In genomic region chr4:123000617-123001342, GRCm38 (mm10) we compare ENCODE assay signal across 13 mouse cellular contexts. TPM values are rescaled to one million over a fixed set of nuclear protein-coding genes. Genes with fewer than 3 reads are reported as not detected.
A peak's percentile ranks its signal among the peaks of the same experiment; 100 is the strongest.
DNase-seq lines count a peak whose midpoint lies in the region; ATAC-seq and TF ChIP-seq lines count a peak whose summit lies in the region.
"Had no signal": no experiment of that assay in that cellular context is flagged by ENCODE, and none has a peak within 500 bp of the region (broad histone marks: within the 10 kb centered on the region; RNA-seq: fewer than 3 reads in every experiment).

No protein-coding gene starts in this region.

- H3K36me3 ChIP-seq in embryonic facial prominence, embryonic 13.5 days, result peaks cover 21% of the 10 kb centered on the region
- peaks cover 14% of the 10 kb centered on the region; the same call in 1 of the 2 replicates for H3K36me3 ChIP-seq in hindbrain, embryonic 15.5 days
- peaks cover 14% of the 10 kb centered on the region; the same call in 1 of the 2 replicates for H3K36me3 ChIP-seq in midbrain, postnatal 0 days (ENCODE audit: insufficient read depth, low read length)
- no peaks in the 10 kb centered on the region for H3K36me3 ChIP-seq in intestine, embryonic 15.5 days

- H3K4me2 ChIP-seq in embryonic facial prominence, embryonic 13.5 days, result no peak overlapping the region
- H3K4me2 ChIP-seq in hindbrain, embryonic 15.5 days, result peak overlapping the region; percentile 91
- H3K4me2 ChIP-seq in midbrain, postnatal 0 days (ENCODE audit: low read depth, low read length, poor library complexity, severe bottlenecking), result peak overlapping the region; percentile 86; the same call in 1 of the 2 replicates
- no peak overlapping the region for H3K4me2 ChIP-seq in intestine, embryonic 15.5 days (replicated peaks)
- H3K4me2 ChIP-seq: lung, embryonic 14.5 days had no signal

- 56% methylated on average over 17 of the region's 17 CpGs for WGBS in embryonic facial prominence, embryonic 13.5 days
- 21% methylated on average over 17 of the region's 17 CpGs for WGBS in hindbrain, embryonic 15.5 days
- 24% methylated on average over 17 of the region's 17 CpGs for WGBS in midbrain, postnatal 0 days
- 76% methylated on average over 17 of the region's 17 CpGs for WGBS in intestine, embryonic 15.5 days

- no peak for TF ChIP-seq CTCF in midbrain, postnatal 0 days (IDR thresholded peaks at IDR 0.05)
- no peak for TF ChIP-seq CTCF in layer of hippocampus, adult 2 months (conservative IDR thresholded peaks at IDR 0.05)

- peaks cover 48% of the 10 kb centered on the region for H3K4me1 ChIP-seq in embryonic facial prominence, embryonic 13.5 days
- H3K4me1 ChIP-seq in hindbrain, embryonic 15.5 days (replicated peaks), result peaks cover 56% of the 10 kb centered on the region
- H3K4me1 ChIP-seq in midbrain, postnatal 0 days (ENCODE audit: insufficient read depth, low read length), result peaks cover 9% of the 10 kb centered on the region; the same call in 1 of the 2 replicates
- peaks cover 23% of the 10 kb centered on the region for H3K4me1 ChIP-seq in intestine, embryonic 15.5 days (replicated peaks)

- H3K4me3 ChIP-seq in embryonic facial prominence, embryonic 13.5 days, result no peak overlapping the region
- no peak overlapping the region for H3K4me3 ChIP-seq in hindbrain, embryonic 15.5 days
- H3K4me3 ChIP-seq in midbrain, postnatal 0 days (ENCODE audit: low read depth, low read length), result no peak overlapping the region
- no peak overlapping the region for H3K4me3 ChIP-seq in layer of hippocampus, adult 2 months
- H3K4me3 ChIP-seq in intestine, embryonic 15.5 days (replicated peaks), result no peak overlapping the region

- DNase-seq in Muller cell, postnatal 12 days (ENCODE audit: inconsistent ontology term), result peak; percentile 35
- peak; percentile 53 for DNase-seq in midbrain, postnatal 0 days (ENCODE audit: low spot score)
- DNase-seq in ovary, postnatal 36 days (ENCODE audit: low spot score), result no peak
- DNase-seq in layer of hippocampus, adult 2 months (ENCODE audit: low spot score in 2 of 2), result no peak
- DNase-seq: cerebellum, adult 18-20 months; gastrocnemius, postnatal 25 days; heart, postnatal 10 days; lung, embryonic 14.5 days; right cerebral cortex, postnatal 4 days had no signal

- ATAC-seq in embryonic facial prominence, embryonic 13.5 days (ENCODE audit: insufficient number of reproducible peaks, insufficient read depth, low FRiP score, low TSS enrichment, low read depth), result no peak
- ATAC-seq in hindbrain, embryonic 15.5 days (ENCODE audit: low FRiP score, low read depth), result no peak
- ATAC-seq in midbrain, postnatal 0 days (ENCODE audit: low FRiP score), result no peak
- ATAC-seq in intestine, embryonic 15.5 days, result no peak

- H3K27me3 ChIP-seq in embryonic facial prominence, embryonic 13.5 days, result peaks cover 10% of the 10 kb centered on the region; the same call in 1 of the 2 replicates
- no peaks in the 10 kb centered on the region for H3K27me3 ChIP-seq in hindbrain, embryonic 15.5 days
- H3K27me3 ChIP-seq in midbrain, postnatal 0 days (ENCODE audit: insufficient read depth, low read length), result no peaks in the 10 kb centered on the region
- 0 out of 2 replicates have a peak, but pooled peaks cover 2% of the 10 kb centered on the region for H3K27me3 ChIP-seq in intestine, embryonic 15.5 days (replicated peaks)

- H3K9me3 ChIP-seq in embryonic facial prominence, embryonic 13.5 days, result no peaks in the 10 kb centered on the region
- no peaks in the 10 kb centered on the region for H3K9me3 ChIP-seq in hindbrain, embryonic 15.5 days
- H3K9me3 ChIP-seq in midbrain, postnatal 0 days (ENCODE audit: low read length), result no peaks in the 10 kb centered on the region
- no peaks in the 10 kb centered on the region for H3K9me3 ChIP-seq in intestine, embryonic 15.5 days

- H3K27ac ChIP-seq in embryonic facial prominence, embryonic 13.5 days, result no peak overlapping the region
- no peak overlapping the region for H3K27ac ChIP-seq in hindbrain, embryonic 15.5 days (replicated peaks)
- no peak overlapping the region for H3K27ac ChIP-seq in midbrain, postnatal 0 days (ENCODE audit: low read depth, low read length)
- no peak overlapping the region for H3K27ac ChIP-seq in layer of hippocampus, adult 2 months
- H3K27ac ChIP-seq in intestine, embryonic 15.5 days, result no peak overlapping the region

- peak overlapping the region; percentile 27; the same call in 1 of the 2 replicates for H3K9ac ChIP-seq in embryonic facial prominence, embryonic 13.5 days
- no peak overlapping the region for H3K9ac ChIP-seq in hindbrain, embryonic 15.5 days
- H3K9ac ChIP-seq in midbrain, postnatal 0 days (replicated peaks; ENCODE audit: low read length, poor library complexity, severe bottlenecking), result no peak overlapping the region; the same call in 1 of the 2 replicates
- H3K9ac ChIP-seq in intestine, embryonic 15.5 days, result no peak overlapping the region
- H3K9ac ChIP-seq: lung, embryonic 14.5 days had no signal

RNA-seq across cellular contexts. Expression of gene Mycl, which starts 5.3 kb away (rescaled TPM):
- 29.4 and 33.4 TPM in 2 replicates for polyA plus RNA-seq in embryonic facial prominence, embryonic 13.5 days (2015; fragmentation: Nextera tagmentation; extraction: Ambion mirVana)
- 63.0 and 66.3 TPM in 2 replicates for polyA plus RNA-seq in hindbrain, embryonic 15.5 days (2015; fragmentation: Nextera tagmentation; extraction: Ambion mirVana)
- 75.7 and 77.3 TPM in 2 replicates for total RNA-seq in midbrain, postnatal 0 days (2014; rRNA removed)
- 37.6 and 42.2 TPM in 2 replicates for polyA plus RNA-seq in midbrain, postnatal 0 days (2015; fragmentation: Nextera tagmentation; extraction: Ambion mirVana)
- 10 to 100 TPM; 31.8 to 32.4 TPM for total RNA-seq in layer of hippocampus, adult 2 months (2021)
- 8.4 and 9.2 TPM in 2 replicates for polyA plus RNA-seq in intestine, embryonic 15.5 days (2015; fragmentation: Nextera tagmentation; extraction: Ambion mirVana)
- total RNA-seq: MEL had no signal

RNA-seq across cellular contexts. Expression of gene Trit1, which starts 15.6 kb away (rescaled TPM):
- polyA plus RNA-seq in embryonic facial prominence, embryonic 13.5 days (2015; fragmentation: Nextera tagmentation; extraction: Ambion mirVana), result 19.7 and 20.8 TPM in 2 replicates
- 21.6 and 21.7 TPM in 2 replicates for polyA plus RNA-seq in hindbrain, embryonic 15.5 days (2015; fragmentation: Nextera tagmentation; extraction: Ambion mirVana)
- total RNA-seq in midbrain, postnatal 0 days (2014; rRNA removed), result 16.2 and 19.7 TPM in 2 replicates
- 17.3 and 18.5 TPM in 2 replicates for polyA plus RNA-seq in midbrain, postnatal 0 days (2015; fragmentation: Nextera tagmentation; extraction: Ambion mirVana)
- 10 to 100 TPM; 27.5 to 29.4 TPM for total RNA-seq in layer of hippocampus, adult 2 months (2021)
- 15.6 and 16.7 TPM in 2 replicates for polyA plus RNA-seq in intestine, embryonic 15.5 days (2015; fragmentation: Nextera tagmentation; extraction: Ambion mirVana)

RNA-seq across cellular contexts. Expression of gene Mfsd2a, which starts 39.8 kb away (rescaled TPM):
- polyA plus RNA-seq in embryonic facial prominence, embryonic 13.5 days (2015; fragmentation: Nextera tagmentation; extraction: Ambion mirVana), result 5.1 and 6.6 TPM in 2 replicates
- 28.8 and 32.3 TPM in 2 replicates for polyA plus RNA-seq in hindbrain, embryonic 15.5 days (2015; fragmentation: Nextera tagmentation; extraction: Ambion mirVana)
- 47.3 and 57.7 TPM in 2 replicates for total RNA-seq in midbrain, postnatal 0 days (2014; rRNA removed)
- polyA plus RNA-seq in midbrain, postnatal 0 days (2015; fragmentation: Nextera tagmentation; extraction: Ambion mirVana), result 30.3 and 34.6 TPM in 2 replicates
- total RNA-seq in layer of hippocampus, adult 2 months (2021), result 10 to 100 TPM; 45.8 to 49.1 TPM
- polyA plus RNA-seq in intestine, embryonic 15.5 days (2015; fragmentation: Nextera tagmentation; extraction: Ambion mirVana), result 2.1 and 2.3 TPM in 2 replicates

Comparison
In these comparisons a context has a peak if more than half of its experiments do, and no peak if none do; other contexts are left out.
1. DNase-seq: peak in Muller cell, postnatal 12 days (single experiment) and midbrain, postnatal 0 days (single experiment); none in ovary, postnatal 36 days (single experiment) and layer of hippocampus, adult 2 months (0 of 2).
2. H3K4me2 ChIP-seq: peak in hindbrain, embryonic 15.5 days (single experiment) and midbrain, postnatal 0 days (single experiment); none in embryonic facial prominence, embryonic 13.5 days (single experiment) and intestine, embryonic 15.5 days (single experiment).